Mouse (Mus musculus) monocyte, adult 2 months (primary cell): ENCODE data around the gene Med10.

Source experiments
- DNase-seq, 2 experiments: peaks; one replicate each; pipeline ENCODE4 v3.0.0; 2022; ENCODE audit warnings: low spot score in 2 of 2, low read depth in 1 of 2

Med10 gene

GRCm38 (mm10) chr13:69802095-69802494 is at the start of gene Med10:
Gene Med10, plus strand, starts transcription at chr13:69802395.
- no peak for DNase-seq

DNA sequence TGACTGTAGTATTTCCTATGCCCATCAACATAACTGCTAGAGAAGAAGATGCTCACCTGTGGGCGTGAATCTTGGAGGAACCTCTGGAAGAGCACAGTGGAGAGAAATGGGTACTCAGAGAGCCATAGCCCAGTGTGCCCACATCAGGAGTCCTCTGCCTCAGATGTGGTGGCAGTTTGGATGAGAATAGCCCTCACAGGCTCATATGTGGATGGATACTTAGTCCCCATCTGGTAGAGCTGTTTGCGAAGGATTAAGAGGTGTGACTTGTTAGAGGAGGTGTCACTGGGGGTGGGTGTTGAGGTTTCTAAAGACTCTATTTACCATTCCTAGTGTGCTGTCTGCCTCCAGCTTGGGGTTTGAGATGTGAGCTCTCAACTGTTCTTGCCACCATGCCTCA is 49.3 kb upstream of the Med10 start:
- DNase-seq: no peak

DNA sequence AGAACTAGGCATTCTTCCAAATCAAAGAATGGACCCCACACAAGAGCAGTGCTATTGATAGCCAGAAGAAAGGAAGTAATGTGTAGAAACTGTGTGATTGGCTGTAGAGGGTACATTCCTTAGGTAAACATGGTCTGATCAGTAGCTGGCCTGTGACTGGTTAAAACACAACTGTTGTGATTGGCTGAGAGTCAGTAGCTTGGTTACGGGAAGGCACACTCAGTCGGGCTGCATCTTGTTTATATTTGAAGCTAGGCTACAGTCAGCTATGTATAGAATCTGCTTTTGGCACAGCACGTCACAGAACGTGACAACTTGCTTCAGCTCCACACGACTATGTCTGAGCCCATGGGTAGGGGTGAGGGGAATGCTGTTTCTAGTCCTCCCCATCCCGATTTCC is 43.2 kb upstream of the Med10 start:
- no peak for DNase-seq

GRCm38 (mm10) chr13:69761393-69761792 is 40.8 kb upstream of the Med10 start:
- no peak for DNase-seq

- no peak for DNase-seq
These were observed 37.5 kb upstream of the Med10 start for GRCm38 (mm10) chr13:69764646-69765045.

GRCm38 (mm10) chr13:69768152-69768551 is 34.0 kb upstream of the Med10 start:
- DNase-seq: no peak

DNA sequence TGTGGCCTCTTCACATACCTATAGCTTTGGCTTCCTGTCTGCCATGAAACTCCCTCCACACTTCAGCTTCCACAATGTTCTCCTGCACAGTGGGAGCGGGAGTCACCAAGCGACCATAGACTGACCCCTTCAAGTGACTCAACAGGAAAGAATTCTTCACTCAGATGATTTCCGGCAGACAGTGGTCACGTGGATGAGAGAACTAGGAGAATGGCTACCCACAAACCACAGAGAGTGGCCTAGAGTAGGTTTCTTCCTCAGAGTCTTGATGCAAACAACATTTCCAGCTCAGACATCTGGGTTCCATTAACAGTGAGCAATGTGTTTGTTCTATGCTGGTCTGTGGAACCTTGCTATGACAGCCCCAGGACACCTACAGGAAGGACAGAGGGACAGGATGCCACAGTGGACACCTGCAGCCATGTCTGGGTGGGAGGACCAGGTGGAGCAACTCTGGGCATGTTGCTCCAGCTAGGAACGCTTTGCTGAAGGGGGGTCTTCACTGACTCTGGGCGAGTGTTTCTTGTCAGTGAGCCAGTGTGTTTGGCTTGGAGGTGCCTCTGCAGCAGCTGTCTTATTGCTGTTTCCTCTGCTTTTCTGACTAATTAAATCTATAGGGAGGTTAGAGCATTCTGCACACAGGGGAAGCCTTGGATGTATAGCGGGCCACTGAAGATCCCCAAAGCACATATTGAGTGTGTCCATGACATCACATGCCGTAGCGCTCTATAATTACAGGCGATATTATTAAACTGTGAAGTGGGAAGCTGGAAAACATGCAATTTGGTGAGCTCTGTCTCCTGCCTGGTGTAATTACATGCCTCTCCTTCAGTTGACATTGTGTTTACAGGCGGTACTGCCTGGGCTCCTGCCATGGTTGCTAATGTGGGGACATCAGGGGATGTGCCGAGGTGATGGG is 31.4 kb upstream of the Med10 start:
- DNase-seq: no peak

DNA sequence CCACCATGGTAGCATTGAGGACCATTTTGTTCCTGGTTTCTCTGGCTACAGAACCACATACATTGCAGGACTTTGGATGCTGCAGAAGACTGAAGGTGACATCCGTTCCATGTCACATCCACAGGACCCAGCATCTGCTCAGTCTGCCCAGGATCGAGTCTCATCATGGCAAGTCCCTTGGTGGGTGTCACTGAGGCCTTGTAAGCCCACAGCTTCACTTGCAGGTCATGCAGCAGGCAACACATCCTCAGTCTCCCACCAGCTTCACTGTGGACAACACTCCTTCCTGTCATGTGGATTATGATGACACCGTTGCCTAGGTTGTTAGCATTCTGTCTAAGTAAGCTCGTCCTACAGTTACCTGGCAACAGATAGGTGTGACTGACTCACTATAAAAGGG is 29.8 kb upstream of the Med10 start:
- no peak for DNase-seq

GRCm38 (mm10) chr13:69778221-69778620 is 24.0 kb upstream of the Med10 start:
- no peak for DNase-seq

DNA sequence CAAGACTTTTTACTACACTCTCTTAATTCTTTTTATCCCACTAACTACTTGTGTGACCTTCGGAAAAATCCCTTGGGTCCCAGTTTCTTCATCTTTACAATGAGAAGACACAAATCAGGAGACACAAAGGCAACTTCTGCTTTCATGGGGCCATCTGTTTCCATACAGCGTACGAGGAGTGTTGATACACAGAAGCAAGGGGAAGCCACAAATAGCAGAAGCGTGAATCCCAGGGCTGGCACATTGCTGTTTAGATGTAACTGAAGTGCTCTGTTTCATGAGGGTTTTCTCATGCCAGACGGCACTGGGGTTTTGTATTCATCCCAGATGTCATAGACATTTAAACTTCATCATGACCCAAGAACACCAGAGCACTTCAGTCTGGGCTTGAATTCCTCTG is 13.5 kb upstream of the Med10 start:
- DNase-seq: peak in 1 of 2 experiments; percentile 5

DNA sequence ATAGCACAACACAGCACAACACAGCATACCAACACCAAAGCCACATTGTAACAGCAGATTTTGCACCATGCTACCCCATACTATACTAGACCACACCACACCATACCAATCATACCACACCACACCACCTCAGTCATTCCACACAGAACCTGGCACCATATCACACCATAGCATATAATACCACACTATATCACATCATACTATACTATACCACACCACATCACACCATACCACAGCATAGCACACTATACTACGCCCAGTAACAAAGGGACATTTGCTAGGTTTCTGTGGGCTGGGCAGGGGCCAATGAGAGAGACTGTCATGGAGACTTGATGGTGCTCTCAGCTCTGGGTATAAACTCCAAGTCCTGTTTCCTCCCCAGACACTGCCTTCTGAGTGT is 10.4 kb upstream of the Med10 start:
- DNase-seq: no peak

DNA sequence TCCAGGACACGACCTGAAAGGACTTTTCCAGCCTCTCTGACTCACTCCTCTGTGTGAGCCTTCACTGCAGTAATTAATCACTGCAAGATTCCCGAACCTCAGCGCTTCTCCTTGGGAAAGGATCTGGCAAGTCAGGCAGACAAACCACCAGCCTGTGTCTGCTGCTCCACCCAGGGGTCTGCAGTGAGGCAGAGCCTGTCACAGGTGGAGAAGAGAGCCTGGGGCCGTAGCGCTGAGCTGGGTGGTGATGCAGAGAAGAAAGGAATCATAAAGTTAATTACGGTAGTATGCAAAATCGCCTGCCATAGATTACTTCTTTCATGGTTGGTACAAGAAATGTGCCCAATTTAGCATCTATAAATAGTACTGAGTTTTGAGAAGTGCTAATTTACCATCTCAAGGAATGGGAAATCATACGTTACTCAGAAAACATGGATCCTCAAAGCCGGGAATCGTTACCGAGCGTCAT is 9.6 kb upstream of the Med10 start:
- no peak for DNase-seq

DNA sequence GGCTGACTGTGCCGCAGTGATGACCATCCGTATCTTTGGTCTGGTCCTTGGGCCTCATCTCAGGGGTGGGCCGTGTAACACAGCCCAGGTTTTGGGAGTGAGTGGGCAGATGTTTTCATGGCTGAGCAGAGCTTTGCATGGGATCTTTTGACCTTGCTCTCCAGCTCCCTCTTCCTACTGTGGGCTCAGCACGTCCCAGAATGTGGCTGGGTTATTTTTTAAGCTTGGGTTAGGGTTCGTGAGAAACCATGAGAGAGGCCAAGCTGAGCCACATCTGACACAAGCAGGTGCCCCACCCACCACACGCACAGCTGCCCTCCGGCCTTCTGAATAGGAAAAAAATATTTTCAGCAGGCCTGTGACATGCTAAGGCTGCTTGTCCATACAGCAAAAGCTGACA is 7.4 kb upstream of the Med10 start:
- DNase-seq: no peak

- DNase-seq: peak in 1 of 2 experiments; percentile 61
These were observed 7.8 kb downstream of the Med10 start for GRCm38 (mm10) chr13:69809681-69810611.

GRCm38 (mm10) chr13:69810936-69811680 is 8.9 kb downstream of the Med10 start:
- DNase-seq: no peak

DNA sequence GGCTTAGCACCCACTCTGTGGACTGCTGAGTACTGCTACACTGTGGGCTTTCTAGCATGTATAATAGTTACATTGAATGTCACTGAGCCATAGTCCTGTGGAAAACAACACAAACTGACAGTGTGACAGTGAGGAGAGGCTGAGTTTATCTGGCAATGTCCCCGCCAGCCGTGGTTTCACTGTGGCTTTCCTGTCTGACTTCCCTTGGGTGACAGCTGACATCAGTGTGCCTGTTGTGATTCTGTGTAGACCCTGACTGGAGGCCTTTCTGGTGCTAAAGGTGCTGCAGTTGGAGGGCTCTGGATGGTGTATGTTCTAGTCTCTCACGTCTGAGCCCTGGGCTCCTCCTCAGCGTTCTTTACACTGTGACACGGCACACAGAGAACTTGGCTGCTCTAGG is 11.7 kb downstream of the Med10 start:
- DNase-seq: no peak

DNA sequence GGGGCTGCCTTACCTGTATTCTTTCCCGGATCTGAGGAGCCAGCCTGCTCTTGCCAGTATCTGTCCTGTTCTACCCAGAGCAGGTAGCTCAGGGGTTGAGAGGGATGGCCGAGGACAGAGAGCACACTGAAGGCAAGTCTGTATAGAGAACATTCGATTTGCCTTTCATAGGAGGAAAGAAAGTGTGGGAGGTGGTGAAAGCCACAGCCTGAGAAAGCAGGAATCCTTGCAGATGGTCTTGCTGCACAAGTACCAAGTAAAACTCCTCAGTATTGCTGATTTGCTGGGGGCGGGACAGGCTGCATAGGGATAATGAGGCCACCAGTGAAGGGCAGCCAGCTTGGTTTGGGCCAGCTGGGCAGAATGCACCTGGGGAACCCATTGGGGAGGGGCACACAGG is 16.1 kb downstream of the Med10 start:
- no peak for DNase-seq

GRCm38 (mm10) chr13:69821169-69821822 is 19.1 kb downstream of the Med10 start:
- DNase-seq: no peak

DNA sequence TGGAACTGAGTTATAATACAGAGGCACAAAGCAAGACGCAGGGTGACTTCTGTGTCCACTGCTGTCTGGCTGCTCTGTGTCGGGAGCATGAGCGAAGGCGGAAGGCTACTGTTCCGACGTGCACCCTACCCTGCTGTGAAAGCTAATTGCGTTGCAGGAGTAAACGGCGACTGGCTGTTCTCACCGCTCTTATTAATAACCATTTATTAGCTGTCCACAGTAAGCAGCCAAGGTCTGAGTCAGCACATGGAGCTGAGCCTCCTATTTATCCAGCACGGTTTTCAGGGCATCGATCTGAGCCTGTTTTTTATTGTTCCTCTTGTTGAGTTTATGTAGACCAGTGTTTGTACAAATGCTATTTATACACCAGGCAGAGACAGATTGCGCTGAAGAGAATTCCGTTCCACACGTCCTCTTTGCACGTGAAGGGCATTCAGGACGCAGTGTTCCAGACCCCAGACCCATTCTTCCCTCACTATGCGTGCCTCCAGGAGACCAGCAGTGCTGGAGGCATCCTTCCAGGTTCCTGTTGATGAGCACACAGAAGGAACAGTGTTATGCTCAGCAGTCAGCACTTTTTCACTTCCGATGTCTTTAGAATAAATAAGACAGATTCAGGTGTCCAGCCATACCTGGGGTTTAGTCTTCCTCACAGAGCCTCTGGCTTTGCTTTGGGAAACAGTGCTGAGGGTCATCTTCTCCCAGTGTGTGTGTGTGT is 21.9 kb downstream of the Med10 start:
- DNase-seq: no peak
